Mouse (Mus musculus): Measurements from ENCODE around the gene Gprc5a. TPM values are rescaled to one million over a fixed set of nuclear protein-coding genes. Genes with fewer than 3 reads are reported as not detected.

Gene Gprc5a
- polyA plus RNA-seq, 1 experiment from 2014 or later, result 2.5 TPM

- no peak overlapping the region for H3K27ac ChIP-seq
- no peaks in the 10 kb centered on the region for H3K4me1 ChIP-seq
- no peak overlapping the region for H3K4me2 ChIP-seq (replicated peaks)
- no peak overlapping the region for H3K9ac ChIP-seq
- 29% methylated on average over 7 of the region's 7 CpGs for WGBS
- no peaks in the 10 kb centered on the region for H3K27me3 ChIP-seq
- no peak overlapping the region for H3K4me3 ChIP-seq
- ATAC-seq (ENCODE audit: insufficient number of reproducible peaks, insufficient read depth, low FRiP score, low TSS enrichment), result no peak
- H3K9me3 ChIP-seq, result no peaks in the 10 kb centered on the region
- no peaks in the 10 kb centered on the region for H3K36me3 ChIP-seq
Measured at GRCm38 (mm10) chr6:135112411-135113113, 47.1 kb downstream of the Gprc5a start.

GRCm38 (mm10) chr6:135113114-135113436 lies 47.6 kb downstream of the Gprc5a start:
- Histone ChIP-seq H3K4me2 (replicated peaks) (no peak overlapping the region), H3K4me1 (no peaks in the 10 kb centered on the region), H3K4me3 (no peak overlapping the region), H3K27me3 (no peaks in the 10 kb centered on the region), H3K36me3 (no peaks in the 10 kb centered on the region), H3K9me3 (no peaks in the 10 kb centered on the region), H3K9ac (no peak overlapping the region), H3K27ac (no peak overlapping the region)
- no peak for ATAC-seq (ENCODE audit: insufficient number of reproducible peaks, insufficient read depth, low FRiP score, low TSS enrichment)
- 34% methylated on average over 6 of the region's 6 CpGs for WGBS

GRCm38 (mm10) chr6:135116479-135116878 lies 51.0 kb downstream of the Gprc5a start:
- no peak overlapping the region for H3K27ac ChIP-seq
- H3K9ac ChIP-seq, result no peak overlapping the region
- 95% methylated on average over 8 of the region's 8 CpGs for WGBS
- H3K4me1 ChIP-seq, result no peaks in the 10 kb centered on the region
- no peaks in the 10 kb centered on the region for H3K27me3 ChIP-seq
- no peaks in the 10 kb centered on the region for H3K36me3 ChIP-seq
- no peak overlapping the region for H3K4me3 ChIP-seq
- H3K4me2 ChIP-seq (replicated peaks), result no peak overlapping the region
- H3K9me3 ChIP-seq, result no peaks in the 10 kb centered on the region
- no peak for ATAC-seq (ENCODE audit: insufficient number of reproducible peaks, insufficient read depth, low FRiP score, low TSS enrichment)

DNA sequence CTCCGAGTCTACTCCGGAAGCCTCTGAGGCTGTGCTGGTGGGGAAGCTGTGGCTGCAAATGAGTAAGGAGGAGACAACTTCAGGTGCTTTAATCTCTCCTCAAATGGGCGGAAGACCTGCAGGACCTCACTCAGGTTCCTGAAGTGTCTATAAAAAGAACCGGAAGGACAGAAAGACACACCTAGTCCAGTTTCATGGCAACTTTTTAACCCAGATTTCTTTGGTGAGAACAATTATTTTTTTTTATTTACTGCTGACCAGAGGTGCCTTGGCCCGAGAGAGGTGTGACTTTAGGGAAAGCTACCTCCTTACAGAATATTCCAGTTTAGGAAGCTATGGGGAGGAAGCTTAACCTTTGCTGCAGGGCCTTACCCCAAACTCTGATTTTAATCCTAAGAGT lies 52.7 kb downstream of the Gprc5a start, which contains the start of gene Gprc5d:
Gene Gprc5d, minus strand, starts transcription at position 101 of the 400 bp plus-strand sequence.
- Histone ChIP-seq H3K9ac (no peak within 1 kb of the TSS), H3K36me3 (no peaks in the 10 kb centered on the region), H3K4me3 (no peak within 1 kb of the TSS), H3K4me2 (replicated peaks) (no peak within 1 kb of the TSS), H3K27ac (no peak within 1 kb of the TSS), H3K9me3 (no peaks in the 10 kb centered on the region), H3K4me1 (no peaks in the 10 kb centered on the region), H3K27me3 (no peaks in the 10 kb centered on the region)
- no peak for ATAC-seq (ENCODE audit: insufficient number of reproducible peaks, insufficient read depth, low FRiP score, low TSS enrichment)
- WGBS, result 90% methylated on average over 5 of the region's 5 CpGs

GRCm38 (mm10) chr6:135124755-135125380 lies 59.4 kb downstream of the Gprc5a start:
- ATAC-seq (ENCODE audit: insufficient number of reproducible peaks, insufficient read depth, low FRiP score, low TSS enrichment), result no peak
- 68% methylated on average over 5 of the region's 5 CpGs for WGBS
- Histone ChIP-seq H3K4me3 (no peak overlapping the region), H3K27ac (no peak overlapping the region), H3K36me3 (no peaks in the 10 kb centered on the region), H3K4me2 (replicated peaks) (no peak overlapping the region), H3K9me3 (no peaks in the 10 kb centered on the region), H3K4me1 (no peaks in the 10 kb centered on the region), H3K9ac (no peak overlapping the region), H3K27me3 (no peaks in the 10 kb centered on the region)

DNA sequence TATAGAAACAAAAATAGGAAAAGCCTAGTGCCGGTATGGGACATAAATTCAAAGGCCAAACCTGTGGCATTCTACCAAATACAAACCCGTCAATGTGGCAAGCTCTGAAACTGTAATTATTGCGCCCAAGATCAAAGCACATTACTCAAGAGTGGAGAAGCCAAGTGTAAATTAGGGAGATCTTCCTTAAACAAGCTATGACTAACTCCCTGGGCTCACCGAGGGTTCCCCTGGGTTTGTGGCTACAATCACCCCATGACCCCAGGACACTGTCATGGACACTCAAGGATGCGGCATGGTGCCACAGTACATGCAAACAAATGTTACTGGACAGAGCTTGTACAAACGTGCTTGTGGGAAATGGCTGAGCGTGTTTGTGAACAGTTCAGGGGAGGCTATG lies 67.6 kb downstream of the Gprc5a start:
- no peak overlapping the region for H3K4me2 ChIP-seq (replicated peaks)
- peaks cover 13% of the 10 kb centered on the region for H3K4me1 ChIP-seq
- ATAC-seq (ENCODE audit: insufficient number of reproducible peaks, insufficient read depth, low FRiP score, low TSS enrichment), result no peak

DNA sequence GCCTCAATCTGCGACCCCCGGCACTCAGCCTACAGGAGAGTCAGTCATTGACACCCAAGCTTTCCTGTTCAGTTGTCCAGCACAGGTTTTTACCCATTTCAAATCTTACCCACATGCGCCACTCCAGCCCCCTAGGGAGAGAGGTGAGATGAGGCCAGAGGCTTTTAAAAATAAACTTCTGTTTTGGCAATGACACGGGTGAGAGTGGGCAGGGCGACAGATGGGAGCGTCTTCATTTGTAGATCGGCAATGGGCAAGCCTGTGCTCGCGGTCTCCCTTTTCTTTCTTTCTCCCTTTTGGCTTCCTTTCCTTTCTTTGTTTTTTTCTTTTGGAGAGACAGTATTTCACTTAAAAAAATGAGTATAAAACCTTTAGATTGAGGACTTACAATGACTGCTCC lies 68.0 kb downstream of the Gprc5a start:
- no peak overlapping the region for H3K9ac ChIP-seq
- H3K4me3 ChIP-seq, result no peak overlapping the region
- peaks cover 13% of the 10 kb centered on the region for H3K4me1 ChIP-seq
- H3K4me2 ChIP-seq (replicated peaks), result no peak overlapping the region
- no peaks in the 10 kb centered on the region for H3K27me3 ChIP-seq
- H3K27ac ChIP-seq, result no peak overlapping the region
- H3K36me3 ChIP-seq, result no peaks in the 10 kb centered on the region
- no peak for ATAC-seq (ENCODE audit: insufficient number of reproducible peaks, insufficient read depth, low FRiP score, low TSS enrichment)
- WGBS, result 92% methylated on average over 9 of the region's 9 CpGs
- no peaks in the 10 kb centered on the region for H3K9me3 ChIP-seq

More for the DNA sequence above, 67.6 kb downstream of the Gprc5a start:
- no peak overlapping the region for H3K27ac ChIP-seq
- no peaks in the 10 kb centered on the region for H3K36me3 ChIP-seq
- no peaks in the 10 kb centered on the region for H3K9me3 ChIP-seq
- 85% methylated on average over 7 of the region's 7 CpGs for WGBS
- H3K9ac ChIP-seq, result no peak overlapping the region
- no peaks in the 10 kb centered on the region for H3K27me3 ChIP-seq
- no peak overlapping the region for H3K4me3 ChIP-seq

Other genes starting within 250 kb of the Gprc5a start
- 2.4 and 2.5 TPM in 2 replicates for gene Crebl2, start 235.5 kb upstream of the Gprc5a start, polyA plus RNA-seq (2016; fragmentation: Nextera tagmentation; extraction: Ambion mirVana)
- 10.1 and 14.6 TPM in 2 replicates for gene Gpr19, start 167.1 kb upstream of the Gprc5a start, polyA plus RNA-seq (2016; fragmentation: Nextera tagmentation; extraction: Ambion mirVana)
- gene Cdkn1b, start 145.2 kb upstream of the Gprc5a start, polyA plus RNA-seq (2016; fragmentation: Nextera tagmentation; extraction: Ambion mirVana), result 19.3 and 19.5 TPM in 2 replicates
- gene Apold1, start 83.9 kb upstream of the Gprc5a start, polyA plus RNA-seq (2016; fragmentation: Nextera tagmentation; extraction: Ambion mirVana), result 4.5 and 4.7 TPM in 2 replicates
- gene Ddx47, start 54.0 kb upstream of the Gprc5a start, polyA plus RNA-seq (2016; fragmentation: Nextera tagmentation; extraction: Ambion mirVana), result 111 and 113 TPM in 2 replicates
- gene Gprc5d, start 52.6 kb downstream of the Gprc5a start, polyA plus RNA-seq (2016; fragmentation: Nextera tagmentation; extraction: Ambion mirVana), result not detected in 2 replicates
- gene Fam234b, start 132.3 kb downstream of the Gprc5a start, polyA plus RNA-seq (2016; fragmentation: Nextera tagmentation; extraction: Ambion mirVana), result 26.4 and 28.7 TPM in 2 replicates
- 6.8 and 7.3 TPM in 2 replicates for gene Hebp1, start 132.4 kb downstream of the Gprc5a start, polyA plus RNA-seq (2016; fragmentation: Nextera tagmentation; extraction: Ambion mirVana)
- 0.45 TPM in 1 of 2 replicates, not detected in the other for gene Gsg1, start 188.7 kb downstream of the Gprc5a start, polyA plus RNA-seq (2016; fragmentation: Nextera tagmentation; extraction: Ambion mirVana)
- not detected in 2 replicates for gene Pbp2, start 244.8 kb downstream of the Gprc5a start, polyA plus RNA-seq (2016; fragmentation: Nextera tagmentation; extraction: Ambion mirVana)

Data from embryonic facial prominence, embryonic 12.5 days (tissue).